Mouse (Mus musculus): ENCODE measurements around the gene Gfy. TPM values are rescaled to one million over a fixed set of nuclear protein-coding genes. Genes with fewer than 3 reads are reported as not detected.
A peak's percentile ranks its signal among the peaks of the same experiment; 100 is the strongest.

Gfy gene
- polyA plus RNA-seq, 1 experiment from 2014 or later = not detected

GRCm38 (mm10) chr7:45191161-45191560 lies 11.8 kb upstream of the Gfy start:
- DNase-seq (ENCODE audit: low spot score) = no peak
- Histone ChIP-seq H3K27ac (peak overlapping the region; percentile 61), H3K4me1 (peaks cover 66% of the 10 kb centered on the region), H3K36me3 (no peaks in the 10 kb centered on the region), H3K9me3 (replicated peaks) (no peaks in the 10 kb centered on the region), H3K27me3 (ENCODE audit: low read depth, poor library complexity, severe bottlenecking) (peaks cover 73% of the 10 kb centered on the region), H3K4me3 (no peak overlapping the region)
- WGBS = 80% methylated on average over 2 of the region's 2 CpGs

- 94% methylated on average over 6 of the region's 6 CpGs for WGBS
- Histone ChIP-seq H3K4me1 (peaks cover 65% of the 10 kb centered on the region), H3K27ac (no peak overlapping the region), H3K36me3 (no peaks in the 10 kb centered on the region), H3K9me3 (replicated peaks) (no peaks in the 10 kb centered on the region), H3K4me3 (no peak overlapping the region), H3K27me3 (ENCODE audit: low read depth, poor library complexity, severe bottlenecking) (peaks cover 73% of the 10 kb centered on the region)
- no peak for DNase-seq (ENCODE audit: low spot score)
These were observed 10.8 kb upstream of the Gfy start for GRCm38 (mm10) chr7:45190186-45190585.

GRCm38 (mm10) chr7:45189600-45189999 lies 10.2 kb upstream of the Gfy start:
- Histone ChIP-seq H3K9me3 (replicated peaks) (no peaks in the 10 kb centered on the region), H3K27me3 (ENCODE audit: low read depth, poor library complexity, severe bottlenecking) (peaks cover 77% of the 10 kb centered on the region), H3K36me3 (no peaks in the 10 kb centered on the region), H3K4me3 (no peak overlapping the region), H3K4me1 (peaks cover 65% of the 10 kb centered on the region), H3K27ac (peak overlapping the region; percentile 7; the same call in 1 of the 2 replicates)
- DNase-seq (ENCODE audit: low spot score) = no peak
- WGBS = 64% methylated on average over 16 of the region's 16 CpGs

GRCm38 (mm10) chr7:45185921-45186320 lies 6.6 kb upstream of the Gfy start:
- 54% methylated on average over 7 of the region's 7 CpGs for WGBS
- Histone ChIP-seq H3K9me3 (replicated peaks) (no peaks in the 10 kb centered on the region), H3K27ac (peak overlapping the region; percentile 76), H3K4me1 (peaks cover 59% of the 10 kb centered on the region), H3K36me3 (no peaks in the 10 kb centered on the region), H3K4me3 (no peak overlapping the region), H3K27me3 (ENCODE audit: low read depth, poor library complexity, severe bottlenecking) (peaks cover 100% of the 10 kb centered on the region)
- DNase-seq (ENCODE audit: low spot score) = no peak

GRCm38 (mm10) chr7:45183672-45184071 lies 4.3 kb upstream of the Gfy start:
- Histone ChIP-seq H3K36me3 (no peaks in the 10 kb centered on the region), H3K27me3 (ENCODE audit: low read depth, poor library complexity, severe bottlenecking) (peaks cover 100% of the 10 kb centered on the region), H3K4me1 (peaks cover 54% of the 10 kb centered on the region), H3K4me3 (no peak overlapping the region), H3K27ac (no peak overlapping the region), H3K9me3 (replicated peaks) (no peaks in the 10 kb centered on the region)
- no peak for DNase-seq (ENCODE audit: low spot score)
- 71% methylated on average over 7 of the region's 7 CpGs for WGBS

GRCm38 (mm10) chr7:45182606-45183005 lies 3.2 kb upstream of the Gfy start:
- H3K9me3 ChIP-seq (replicated peaks) = no peaks in the 10 kb centered on the region
- H3K27me3 ChIP-seq (ENCODE audit: low read depth, poor library complexity, severe bottlenecking) = peaks cover 100% of the 10 kb centered on the region
- WGBS = 19% methylated on average over 11 of the region's 11 CpGs
- DNase-seq (ENCODE audit: low spot score) = no peak
- no peaks in the 10 kb centered on the region for H3K36me3 ChIP-seq
- H3K4me1 ChIP-seq = peaks cover 51% of the 10 kb centered on the region
- peak overlapping the region; percentile 41 for H3K4me3 ChIP-seq
- no peak overlapping the region for H3K27ac ChIP-seq

- Histone ChIP-seq H3K4me1 (peaks cover 51% of the 10 kb centered on the region), H3K27me3 (ENCODE audit: low read depth, poor library complexity, severe bottlenecking) (peaks cover 100% of the 10 kb centered on the region), H3K4me3 (peak overlapping the region; percentile 41), H3K36me3 (no peaks in the 10 kb centered on the region), H3K27ac (no peak overlapping the region), H3K9me3 (replicated peaks) (no peaks in the 10 kb centered on the region)
- peak; percentile 90 for DNase-seq (ENCODE audit: low spot score)
- WGBS = under 1% methylated on average over 34 of the region's 34 CpGs
These were observed 2.8 kb upstream of the Gfy start for GRCm38 (mm10) chr7:45182199-45182601.

- H3K27ac ChIP-seq = no peak overlapping the region
- WGBS = 5% methylated on average over 35 of the region's 35 CpGs
- H3K4me3 ChIP-seq = peak overlapping the region; percentile 30
- DNase-seq (ENCODE audit: low spot score) = no peak
- no peaks in the 10 kb centered on the region for H3K36me3 ChIP-seq
- H3K27me3 ChIP-seq (ENCODE audit: low read depth, poor library complexity, severe bottlenecking) = peaks cover 100% of the 10 kb centered on the region
- H3K9me3 ChIP-seq (replicated peaks) = no peaks in the 10 kb centered on the region
- H3K4me1 ChIP-seq = peaks cover 45% of the 10 kb centered on the region
These were observed 2.2 kb upstream of the Gfy start for GRCm38 (mm10) chr7:45181540-45181939.

GRCm38 (mm10) chr7:45180896-45181477 lies 1.6 kb upstream of the Gfy start, which contains the start of gene Pth2:
TSS of gene Pth2 (plus strand) at chr7:45180995.
- WGBS = 16% methylated on average over 20 of the region's 20 CpGs
- Histone ChIP-seq H3K9me3 (replicated peaks) (no peaks in the 10 kb centered on the region), H3K27me3 (ENCODE audit: low read depth, poor library complexity, severe bottlenecking) (peaks cover 100% of the 10 kb centered on the region), H3K4me1 (peaks cover 45% of the 10 kb centered on the region), H3K27ac (no peak within 1 kb of the TSS), H3K36me3 (no peaks in the 10 kb centered on the region), H3K4me3 (peak within 1 kb of the TSS; percentile 30)
- DNase-seq (ENCODE audit: low spot score) = no peak

- Histone ChIP-seq H3K27ac (no peak overlapping the region), H3K4me3 (no peak overlapping the region), H3K36me3 (no peaks in the 10 kb centered on the region), H3K9me3 (replicated peaks) (no peaks in the 10 kb centered on the region), H3K27me3 (ENCODE audit: low read depth, poor library complexity, severe bottlenecking) (peaks cover 99% of the 10 kb centered on the region), H3K4me1 (peaks cover 42% of the 10 kb centered on the region)
- no peak for DNase-seq (ENCODE audit: low spot score)
- WGBS = 29% methylated on average over 7 of the region's 7 CpGs
These were observed 819 bp downstream of the Gfy start for GRCm38 (mm10) chr7:45178550-45178949.

GRCm38 (mm10) chr7:45176356-45176755 lies 3.0 kb downstream of the Gfy start:
- H3K27ac ChIP-seq = peak overlapping the region; percentile 26; the same call in 1 of the 2 replicates
- no peaks in the 10 kb centered on the region for H3K36me3 ChIP-seq
- peaks cover 98% of the 10 kb centered on the region for H3K27me3 ChIP-seq (ENCODE audit: low read depth, poor library complexity, severe bottlenecking)
- WGBS = 3% methylated on average over 31 of the region's 31 CpGs
- peak overlapping the region; percentile 40 for H3K4me3 ChIP-seq
- peaks cover 26% of the 10 kb centered on the region for H3K4me1 ChIP-seq
- DNase-seq (ENCODE audit: low spot score) = peak; percentile 46
- H3K9me3 ChIP-seq (replicated peaks) = no peaks in the 10 kb centered on the region

GRCm38 (mm10) chr7:45175929-45176328 lies 3.4 kb downstream of the Gfy start:
- Histone ChIP-seq H3K27me3 (ENCODE audit: low read depth, poor library complexity, severe bottlenecking) (peaks cover 98% of the 10 kb centered on the region), H3K4me1 (peaks cover 22% of the 10 kb centered on the region), H3K9me3 (replicated peaks) (no peaks in the 10 kb centered on the region), H3K36me3 (no peaks in the 10 kb centered on the region), H3K27ac (peak overlapping the region; percentile 26; the same call in 1 of the 2 replicates), H3K4me3 (peak overlapping the region; percentile 40)
- 2% methylated on average over 23 of the region's 23 CpGs for WGBS
- no peak for DNase-seq (ENCODE audit: low spot score)

GRCm38 (mm10) chr7:45175398-45175797 lies 4.0 kb downstream of the Gfy start:
- peaks cover 98% of the 10 kb centered on the region for H3K27me3 ChIP-seq (ENCODE audit: low read depth, poor library complexity, severe bottlenecking)
- peak; percentile 51 for DNase-seq (ENCODE audit: low spot score)
- H3K4me1 ChIP-seq = peaks cover 17% of the 10 kb centered on the region
- 3% methylated on average over 13 of the region's 13 CpGs for WGBS
- H3K27ac ChIP-seq = no peak overlapping the region
- no peaks in the 10 kb centered on the region for H3K36me3 ChIP-seq
- peaks cover 5% of the 10 kb centered on the region; the same call in 1 of the 2 replicates for H3K9me3 ChIP-seq (replicated peaks)
- H3K4me3 ChIP-seq = peak overlapping the region; percentile 40; the same call in 1 of the 2 replicates
